Mouse (Mus musculus) Patski (cell line): Measurements from ENCODE around the gene Abcc9. TPM values are rescaled to one million over a fixed set of nuclear protein-coding genes. Genes with fewer than 3 reads are reported as not detected.

ENCODE experiments used
- ATAC-seq: fragments of 100-300 bp; one replicate; pipeline ENCODE4 v1.8.0; 2021
- CTCF ChIA-PET: fragments of 350-600 bp; sonication (Branson Sonifier 250); formaldehyde crosslinking; loops from one replicate; lab custom pipeline; 2022; ENCODE audit warnings: inconsistent platforms; lab: Charles Lee
- POLR2A ChIA-PET: fragments of 350-600 bp; sonication (Branson Sonifier 250); formaldehyde crosslinking; loops from one replicate; lab custom pipeline; 2022; ENCODE audit warnings: antibody characterized with exemption, inconsistent platforms; lab: Charles Lee
- DNase-seq: peaks from one replicate; pipeline ENCODE4 v3.0.0-alpha.2; 2011; ENCODE audit warnings: low read depth, low spot score
- H3K27me3 ChIP-seq: fragments of 371-371 bp; one replicate; pipeline ENCODE4 v1.5.1; 2021
- CTCF ChIP-seq: fragments of 100-300 bp; IDR thresholded peaks from one replicate; pipeline ENCODE4 v1.5.1; 2021
- in situ Hi-C: fragments of 300-500 bp; cut with MboI; formaldehyde crosslinking; loops from 3 replicates; pipeline ENCODE4 v1.11.1; 2018; ENCODE audit warnings: low pct_unique_long_range_greater_than_20kb, mixed read lengths
- polyA plus RNA-seq: library from polyadenylated mRNA; unstranded; gene quantifications from one replicate; pipeline ENCODE4 v1.2.3, GENCODE M21; 2021

The Abcc9 gene
- polyA plus RNA-seq, 1 experiment from 2014 or later = not detected

GRCm38 (mm10) chr6:142706688-142707087 lies 4.6 kb upstream of the Abcc9 start:
- ChIA-PET CTCF (no interaction called here), POLR2A (no interaction called here)
- ATAC-seq (no peak), DNase-seq (no peak)
- no peak for TF ChIP-seq CTCF
- H3K27me3 ChIP-seq = peaks cover 9% of the 10 kb centered on the region
- in situ Hi-C loops = no loop called here

GRCm38 (mm10) chr6:142703441-142703930 lies 1.4 kb upstream of the Abcc9 start:
- DNase-seq (no peak), ATAC-seq (no peak)
- TF ChIP-seq CTCF = no peak
- in situ Hi-C loops = no loop called here
- CTCF ChIA-PET = no interaction called here
- peaks cover 24% of the 10 kb centered on the region for H3K27me3 ChIP-seq
- POLR2A ChIA-PET = no interaction called here

GRCm38 (mm10) chr6:142701161-142701560 lies 954 bp downstream of the Abcc9 start:
- TF ChIP-seq CTCF = no peak
- DNase-seq = no peak
- in situ Hi-C loops = no loop called here
- ATAC-seq = no peak
- POLR2A ChIA-PET = no interaction called here
- CTCF ChIA-PET = no interaction called here
- H3K27me3 ChIP-seq = peaks cover 30% of the 10 kb centered on the region

GRCm38 (mm10) chr6:142700753-142701152 lies 1.4 kb downstream of the Abcc9 start:
- in situ Hi-C loops = no loop called here
- DNase-seq (no peak), ATAC-seq (no peak)
- peaks cover 33% of the 10 kb centered on the region for H3K27me3 ChIP-seq
- TF ChIP-seq CTCF = no peak
- POLR2A ChIA-PET = no interaction called here
- CTCF ChIA-PET = no interaction called here

GRCm38 (mm10) chr6:142692085-142692484 lies 10.0 kb downstream of the Abcc9 start:
- POLR2A ChIA-PET = no interaction called here
- CTCF ChIA-PET = no interaction called here
- no peak for TF ChIP-seq CTCF
- in situ Hi-C loops = no loop called here
- ATAC-seq (no peak), DNase-seq (no peak)
- H3K27me3 ChIP-seq = peaks cover 12% of the 10 kb centered on the region

GRCm38 (mm10) chr6:142689673-142690072 lies 12.4 kb downstream of the Abcc9 start:
- peaks cover 3% of the 10 kb centered on the region for H3K27me3 ChIP-seq
- TF ChIP-seq CTCF = no peak
- DNase-seq (no peak), ATAC-seq (no peak)
- in situ Hi-C loops = no loop called here
- ChIA-PET CTCF (no interaction called here), POLR2A (no interaction called here)

GRCm38 (mm10) chr6:142682985-142683691 lies 19.0 kb downstream of the Abcc9 start:
- no peak for TF ChIP-seq CTCF
- no peak for ATAC-seq
- in situ Hi-C loops = no loop called here
- peaks cover 7% of the 10 kb centered on the region for H3K27me3 ChIP-seq
- CTCF ChIA-PET = no interaction called here
- no peak for DNase-seq
- POLR2A ChIA-PET = interaction anchor here (1.0 kb wide), 1 partner anchor 11 kb away, joined by 4 read pairs; no protein-coding TSS in a partner anchor

GRCm38 (mm10) chr6:142670021-142670420 lies 32.1 kb downstream of the Abcc9 start:
- POLR2A ChIA-PET = no interaction called here
- H3K27me3 ChIP-seq = peaks cover 8% of the 10 kb centered on the region
- in situ Hi-C loops = no loop called here
- ATAC-seq (no peak), DNase-seq (no peak)
- no peak for TF ChIP-seq CTCF
- CTCF ChIA-PET = no interaction called here

GRCm38 (mm10) chr6:142669343-142669742 lies 32.8 kb downstream of the Abcc9 start:
- H3K27me3 ChIP-seq = peaks cover 8% of the 10 kb centered on the region
- in situ Hi-C loops = no loop called here
- ChIA-PET CTCF (interaction anchor here (1.6 kb wide), 1 partner anchor 10 kb away, joined by 3 read pairs; no protein-coding TSS in a partner anchor), POLR2A (no interaction called here)
- no peak for DNase-seq
- no peak for TF ChIP-seq CTCF
- no peak for ATAC-seq

GRCm38 (mm10) chr6:142668831-142669230 lies 33.3 kb downstream of the Abcc9 start:
- no peak for TF ChIP-seq CTCF
- ChIA-PET POLR2A (no interaction called here), CTCF (interaction anchor here (1.6 kb wide), 1 partner anchor 9 kb away, joined by 3 read pairs; no protein-coding TSS in a partner anchor)
- in situ Hi-C loops = no loop called here
- peaks cover 8% of the 10 kb centered on the region for H3K27me3 ChIP-seq
- DNase-seq (no peak), ATAC-seq (no peak)

- ChIA-PET CTCF (interaction anchor here (1.6 kb wide), 1 partner anchor 9 kb away, joined by 3 read pairs; no protein-coding TSS in a partner anchor), POLR2A (no interaction called here)
- TF ChIP-seq CTCF = no peak
- in situ Hi-C loops = no loop called here
- ATAC-seq (no peak), DNase-seq (no peak)
- peaks cover 8% of the 10 kb centered on the region for H3K27me3 ChIP-seq
These were observed 33.7 kb downstream of the Abcc9 start for GRCm38 (mm10) chr6:142668419-142668766.
